Mouse (Mus musculus): Measurements from ENCODE around the gene Akap13.

DNA sequence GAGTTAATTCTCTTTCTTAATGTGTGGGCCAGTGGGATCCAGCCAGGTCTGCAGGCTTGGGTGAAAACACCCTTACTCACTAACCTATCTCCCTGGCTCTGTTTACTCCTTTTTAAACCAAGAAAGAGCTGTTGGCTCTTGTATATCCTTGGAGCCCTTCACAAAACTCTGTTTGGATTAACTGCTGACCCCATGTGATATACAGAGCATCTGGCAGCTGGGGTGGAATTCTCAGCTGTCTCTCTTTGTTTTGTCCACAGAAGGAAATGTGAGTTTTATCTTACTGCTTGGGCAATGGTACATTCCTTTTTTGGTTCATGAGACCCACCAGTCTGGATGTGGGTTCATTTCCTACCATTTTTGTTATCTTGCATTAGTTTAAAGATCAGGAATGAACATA lies 98.7 kb downstream of the Akap13 start:
- TF ChIP-seq POLR2A (IDR thresholded peaks at IDR 0.05; ENCODE audit: borderline replicate concordance, extremely low read depth, low read depth, low read length) (no peak), CTCF (IDR thresholded peaks at IDR 0.05; ENCODE audit: insufficient read depth, low read length) (no peak)
